Mouse (Mus musculus) liver, adult 2 months (tissue): ENCODE measurements around the gene Bmpr1a. TPM values are rescaled to one million over a fixed set of nuclear protein-coding genes. Genes with fewer than 3 reads are reported as not detected.

Experiments
- DNase-seq: peaks from one replicate; pipeline ENCODE4 v3.0.0-alpha.2; 2011; ENCODE audit warnings: low read depth, low spot score; ENCODE audit errors: extremely low read depth
- H3K27ac ChIP-seq: fragments of 200-500 bp; replicated peaks from 2 replicates; pipeline ENCODE4 v1.5.1; 2012; ENCODE audit warnings: low read depth, mild to moderate bottlenecking, control low read depth, inconsistent platforms, low read length; ENCODE audit not compliant: insufficient read depth
- H3K27me3 ChIP-seq: fragments of 200-500 bp; 2 replicates; pipeline ENCODE4 v1.6.1; 2012; ENCODE audit warnings: mild to moderate bottlenecking, moderate library complexity, low read length, inconsistent platforms; ENCODE audit not compliant: control insufficient read depth, insufficient read depth
- H3K36me3 ChIP-seq: fragments of 200-500 bp; 2 replicates; pipeline ENCODE4 v1.6.1; 2012; ENCODE audit warnings: low read length, inconsistent platforms; ENCODE audit not compliant: control insufficient read depth, insufficient read depth
- H3K4me1 ChIP-seq: fragments of 200-500 bp; 2 replicates; pipeline ENCODE4 v1.6.1; 2011; ENCODE audit warnings: low read length; ENCODE audit not compliant: control insufficient read depth, insufficient read depth
- H3K4me3 ChIP-seq: fragments of 200-500 bp; 2 replicates; pipeline ENCODE4 v1.5.1; 2011; ENCODE audit warnings: low read depth, mild to moderate bottlenecking, control low read depth, low read length, moderate library complexity; ENCODE audit not compliant: insufficient read depth
- H3K79me2 ChIP-seq: fragments of 200-500 bp; 2 replicates; pipeline ENCODE4 v1.6.1; 2012; ENCODE audit warnings: inconsistent platforms, mild to moderate bottlenecking, low read length, moderate library complexity; ENCODE audit not compliant: control insufficient read depth, insufficient read depth
- H3K9ac ChIP-seq: fragments of 200-500 bp; 2 replicates; pipeline ENCODE4 v1.6.1; 2012; ENCODE audit warnings: low read depth, mild to moderate bottlenecking, control low read depth, inconsistent platforms, low read length
- CTCF ChIP-seq: fragments of 200-500 bp; IDR thresholded peaks from 2 replicates; pipeline ENCODE4 v1.5.1; 2011; ENCODE audit warnings: low read depth, low read length, control low read depth
- POLR2A ChIP-seq: fragments of 200-500 bp; IDR thresholded peaks from 2 replicates; pipeline ENCODE4 v1.6.1; 2011; ENCODE audit warnings: low read length, control low read depth; ENCODE audit not compliant: insufficient read depth; ENCODE audit errors: extremely low read depth
- WGBS: fragments of 180-500 bp; shearing (Covaris S2); methylation state at CpG from one replicate; pipeline ENCODE4 v1.1.7; 2018; 5-methylcytosine and 5-hydroxymethylcytosine counted together
- polyA plus RNA-seq: library from polyadenylated mRNA; depleted of rRNA; stranded (reverse); fragments of >200 nt; gene quantifications from 2 replicates; pipeline ENCODE4 v1.2.3, GENCODE M21; 2012; rRNA removed
- total RNA-seq: library from RNA; depleted of rRNA; stranded (reverse); fragments of >200 nt; gene quantifications from 2 replicates; pipeline ENCODE4 v1.2.3, GENCODE M21; 2014; rRNA removed

The Bmpr1a gene
- total and polyA plus RNA-seq, 2 experiments, result 4.5 to 20.4 TPM

DNA sequence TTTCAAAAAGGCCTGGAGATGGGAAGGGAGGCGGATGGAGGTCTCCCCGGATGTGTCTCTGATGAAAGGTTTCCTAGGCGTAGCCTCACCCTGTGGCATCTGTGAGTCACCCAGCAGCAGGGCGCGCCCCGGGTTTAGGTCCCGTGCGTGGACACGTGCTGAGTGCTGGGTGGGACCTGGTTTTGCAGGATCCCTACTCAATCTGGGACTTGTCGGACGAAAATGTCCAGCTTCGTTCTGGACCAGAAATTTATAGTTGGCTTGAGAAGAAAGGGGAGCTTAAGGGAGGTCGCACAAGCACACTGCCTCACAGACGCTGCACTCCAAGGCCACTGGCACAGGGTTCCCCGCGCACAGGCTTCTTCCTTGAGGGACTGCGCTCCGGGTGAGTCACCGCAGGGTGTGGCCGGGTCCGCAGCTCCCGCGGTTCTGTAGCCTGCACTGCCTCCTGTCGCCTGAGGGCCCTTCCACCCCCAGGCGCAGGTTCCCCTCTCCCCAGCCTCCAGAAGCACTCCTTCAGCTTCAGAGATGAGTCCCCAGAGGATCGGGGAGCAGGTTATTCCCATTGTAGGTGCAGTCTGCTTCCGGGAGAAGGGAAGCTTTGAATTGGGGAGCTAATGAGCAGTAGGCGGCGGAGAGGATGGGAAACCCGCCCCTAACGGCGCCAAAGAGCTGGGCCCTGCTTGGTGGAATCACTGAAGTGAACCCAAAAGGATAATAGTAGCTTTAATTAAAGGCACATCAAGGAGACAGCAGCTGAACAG is 139.5 kb downstream of the Bmpr1a start:
- DNase-seq, result no peak
- peaks cover 19% of the 10 kb centered on the region for H3K4me1 ChIP-seq
- WGBS, result 29% methylated on average over 32 of the region's 32 CpGs
- H3K79me2 ChIP-seq, result no peaks in the 10 kb centered on the region
- TF ChIP-seq CTCF (peak; percentile 53), POLR2A (0 out of 2 replicates have a peak, but pooled peaks have one; percentile 8)
- peak overlapping the region; percentile 27; the same call in 1 of the 2 replicates for H3K27ac ChIP-seq
- H3K9ac ChIP-seq, result peak overlapping the region; percentile 20
- no peaks in the 10 kb centered on the region for H3K36me3 ChIP-seq
- peak overlapping the region; percentile 44 for H3K4me3 ChIP-seq
- H3K27me3 ChIP-seq, result no peaks in the 10 kb centered on the region

DNA sequence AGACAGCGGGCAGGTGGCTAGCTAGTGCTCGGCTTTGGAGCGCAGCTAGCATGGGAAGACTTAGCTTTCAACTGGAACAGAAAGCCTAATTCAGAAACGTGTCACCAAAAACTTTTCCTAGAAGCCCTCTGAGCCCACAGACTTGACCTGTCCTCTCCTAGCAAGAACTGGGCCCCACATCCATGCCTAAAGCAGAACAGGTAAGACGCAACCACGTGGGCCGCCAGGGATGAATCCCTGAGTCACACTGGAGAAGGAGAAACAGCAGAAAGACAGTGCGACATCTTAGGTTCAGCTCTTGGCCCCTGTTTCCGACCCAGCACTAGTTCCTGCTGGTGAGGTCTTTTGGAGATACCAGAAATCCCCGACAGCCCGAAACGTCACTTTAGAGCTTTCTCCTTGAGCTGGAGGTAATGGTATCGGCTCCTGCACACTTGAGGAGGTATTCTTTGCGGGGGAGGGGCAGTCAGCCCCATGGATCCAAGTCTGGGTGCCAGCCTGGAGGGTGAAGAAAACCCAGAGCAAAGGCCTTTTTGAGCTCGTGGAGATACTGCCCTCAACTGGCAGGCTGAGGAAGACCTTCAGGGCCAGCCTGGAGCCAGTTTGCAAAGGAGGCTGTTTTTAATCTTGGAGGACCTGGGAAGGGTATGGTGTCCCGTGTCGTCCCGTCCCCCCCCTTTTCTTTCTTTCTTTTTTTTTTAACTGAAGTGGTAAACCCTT is 140.3 kb downstream of the Bmpr1a start:
- H3K4me3 ChIP-seq, result no peak overlapping the region
- peak overlapping the region; percentile 10 for H3K27ac ChIP-seq
- H3K4me1 ChIP-seq, result peaks cover 24% of the 10 kb centered on the region
- peak; percentile 73 for DNase-seq
- H3K36me3 ChIP-seq, result no peaks in the 10 kb centered on the region
- no peaks in the 10 kb centered on the region for H3K79me2 ChIP-seq
- H3K9ac ChIP-seq, result peak overlapping the region; percentile 17; the same call in 1 of the 2 replicates
- 31% methylated on average over 18 of the region's 18 CpGs for WGBS
- TF ChIP-seq CTCF, result peak; percentile 95
- no peak for TF ChIP-seq POLR2A
- no peaks in the 10 kb centered on the region for H3K27me3 ChIP-seq

DNA sequence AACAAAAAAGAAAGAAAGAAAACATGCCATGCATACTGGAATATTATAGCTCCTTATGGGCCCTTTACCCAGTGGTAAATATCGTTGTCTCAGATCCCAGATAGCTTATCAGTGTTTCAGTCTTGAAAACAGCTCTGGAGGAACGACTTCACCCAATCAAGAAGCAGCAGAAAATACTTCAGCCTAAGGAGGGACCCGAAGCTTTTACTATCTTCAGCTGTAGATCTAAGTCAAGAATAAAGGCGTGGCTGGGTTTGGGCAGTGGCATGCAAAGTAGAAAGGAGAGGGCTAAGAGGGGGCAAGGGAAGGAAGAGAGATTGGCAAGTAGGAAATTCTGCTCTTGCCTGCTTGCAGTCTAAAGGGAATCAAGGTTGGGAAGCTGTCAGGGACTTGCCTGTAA is 141.0 kb downstream of the Bmpr1a start:
- 75% methylated on average over 4 of the region's 4 CpGs for WGBS

More for the DNA sequence above, 141.0 kb downstream of the Bmpr1a start:
- Histone ChIP-seq H3K9ac (no peak overlapping the region), H3K36me3 (no peaks in the 10 kb centered on the region), H3K27me3 (no peaks in the 10 kb centered on the region), H3K79me2 (no peaks in the 10 kb centered on the region), H3K4me1 (peaks cover 29% of the 10 kb centered on the region), H3K27ac (no peak overlapping the region), H3K4me3 (no peak overlapping the region)
- TF ChIP-seq POLR2A (no peak), CTCF (no peak)
- no peak for DNase-seq

Other genes with a start within 250 kb of the Bmpr1a start
- gene Shld2, start 192.8 kb downstream of the Bmpr1a start, total RNA-seq, result 25.4 and 36.4 TPM in 2 replicates
- 9.2 and 12.2 TPM in 2 replicates for gene Shld2, start 192.8 kb downstream of the Bmpr1a start, polyA plus RNA-seq
- gene Glud1, start 192.6 kb downstream of the Bmpr1a start, total RNA-seq, result 691 and 755 TPM in 2 replicates
- 633 and 710 TPM in 2 replicates for gene Glud1, start 192.6 kb downstream of the Bmpr1a start, polyA plus RNA-seq
- gene Fam25c, start 147.9 kb downstream of the Bmpr1a start, total RNA-seq, result 56.3 and 66.7 TPM in 2 replicates
- gene Fam25c, start 147.9 kb downstream of the Bmpr1a start, polyA plus RNA-seq, result 74.3 and 146 TPM in 2 replicates
- 0.20 and 0.46 TPM in 2 replicates for gene Sncg, start 128.6 kb downstream of the Bmpr1a start, total RNA-seq
- gene Sncg, start 128.6 kb downstream of the Bmpr1a start, polyA plus RNA-seq, result 0.11 and 0.45 TPM in 2 replicates
- gene Mmrn2, start 127.9 kb downstream of the Bmpr1a start, total RNA-seq, result 9.2 and 10.7 TPM in 2 replicates
- 3.0 and 3.4 TPM in 2 replicates for gene Mmrn2, start 127.9 kb downstream of the Bmpr1a start, polyA plus RNA-seq
- not detected in 2 replicates for gene 9230112D13Rik, start 19.5 kb upstream of the Bmpr1a start, total RNA-seq
- gene 9230112D13Rik, start 19.5 kb upstream of the Bmpr1a start, polyA plus RNA-seq, result not detected in 2 replicates
- 0.18 TPM in 1 of 2 replicates, not detected in the other for gene Ldb3, start 85.3 kb upstream of the Bmpr1a start, total RNA-seq
- gene Ldb3, start 85.3 kb upstream of the Bmpr1a start, polyA plus RNA-seq, result 0.06 TPM in 2 replicates
- gene Opn4, start 96.8 kb upstream of the Bmpr1a start, total RNA-seq, result not detected in 2 replicates
- not detected in 2 replicates for gene Opn4, start 96.8 kb upstream of the Bmpr1a start, polyA plus RNA-seq
- 60.5 and 63.4 TPM in 2 replicates for gene Wapl, start 170.6 kb upstream of the Bmpr1a start, total RNA-seq
- 5.8 and 6.8 TPM in 2 replicates for gene Wapl, start 170.6 kb upstream of the Bmpr1a start, polyA plus RNA-seq